Mouse (Mus musculus): ENCODE results near the gene Llgl2.

GRCm38 (mm10) chr11:115886446-115886845 is 62.6 kb downstream of the Llgl2 start:
- TF ChIP-seq CTCF (conservative IDR thresholded peaks at IDR 0.05 in 1 of 2, IDR thresholded peaks at IDR 0.05 in 1 of 2; ENCODE audit: low read depth in 2 of 2, low read length in 2 of 2) (no peak), ZNF384 (IDR thresholded peaks at IDR 0.05; ENCODE audit: low read depth, low read length) (no peak), MXI1 (IDR thresholded peaks at IDR 0.05; ENCODE audit: low read depth, low read length) (no peak), EP300 (IDR thresholded peaks at IDR 0.05; ENCODE audit: low read length) (no peak), GABPA (IDR thresholded peaks at IDR 0.05; ENCODE audit: insufficient replicate concordance, low read depth, low read length) (no peak), MAZ (IDR thresholded peaks at IDR 0.05; ENCODE audit: low read depth, low read length) (no peak), IRF4 (IDR thresholded peaks at IDR 0.05; ENCODE audit: low read depth, low read length) (no peak)
